Mouse (Mus musculus) left cerebral cortex, postnatal 10 days (tissue): ENCODE measurements at regions not wholly inside any gene's neighbourhood (a gene's known extent, or its start where the extent isn't known, plus 50 kb on each side); places are given as distances from the start of the nearest gene placed in this dataset.

Experiments used
- DNase-seq, 2 experiments: peaks; one replicate each; pipeline ENCODE4 v3.0.0; 2021 to 2022; ENCODE audit warnings: low spot score in 2 of 2, mixed read lengths in 1 of 2; ENCODE audit errors: extremely low spot score in 1 of 2
- intact Hi-C: fragments of 180-260 bp; cut with DNase I; formaldehyde crosslinking; loops from one replicate; pipeline ENCODE4 v1.15.1; 2025

- no peak for DNase-seq
- intact Hi-C loops, result no loop called here
Observed at GRCm38 (mm10) chr9:94289546-94289945, 248.3 kb downstream of the 1190002N15Rik start.

- intact Hi-C loops, result no loop called here
- DNase-seq, result no peak
Observed at GRCm38 (mm10) chr9:94287559-94287958, 250.3 kb downstream of the 1190002N15Rik start.

- DNase-seq, result peak; percentile 21 to 28
- intact Hi-C loops, result no loop called here
Observed at GRCm38 (mm10) chr9:94278657-94279585, 259.0 kb downstream of the 1190002N15Rik start.

GRCm38 (mm10) chr9:94277096-94277495 is 260.8 kb downstream of the 1190002N15Rik start:
- intact Hi-C loops, result no loop called here
- DNase-seq, result no peak

DNA sequence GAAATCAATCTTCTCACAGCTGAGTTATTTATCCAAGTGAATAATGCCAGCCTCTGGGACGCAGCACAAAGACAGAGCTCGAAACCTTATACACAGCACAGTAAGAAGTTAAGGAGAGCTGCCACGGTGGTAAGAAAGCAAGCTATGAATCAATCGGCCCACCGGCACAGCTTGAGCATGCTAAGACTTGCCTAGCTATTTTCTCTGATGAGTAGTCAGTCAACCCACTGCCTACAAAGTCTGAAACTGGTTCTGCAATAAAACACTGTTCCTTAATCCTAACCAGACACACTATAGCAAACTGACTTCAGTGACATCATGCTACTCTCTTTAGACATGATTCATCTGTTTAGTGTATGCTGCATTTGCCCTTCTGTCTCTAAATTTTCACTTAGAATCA is 268.7 kb downstream of the 1190002N15Rik start:
- intact Hi-C loops, result no loop called here
- DNase-seq, result no peak

DNA sequence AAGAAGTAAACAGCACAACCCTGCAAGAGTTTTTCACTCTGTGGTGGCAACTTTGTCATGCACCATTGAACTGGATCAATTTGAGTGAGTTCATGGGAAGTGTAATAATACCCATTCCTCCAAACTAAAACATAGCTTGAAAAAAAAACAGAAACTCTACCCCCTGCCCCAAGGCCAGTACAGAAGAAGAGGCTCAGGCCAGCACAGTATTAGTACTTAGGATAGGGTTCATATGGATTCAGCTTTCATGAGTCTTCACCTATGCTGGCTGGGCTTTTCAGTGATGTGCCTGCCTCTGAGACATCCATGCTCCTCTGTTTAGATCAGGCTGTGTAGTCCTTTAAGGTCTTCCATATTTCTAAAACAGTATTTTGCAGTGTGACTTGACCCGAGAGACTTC is 270.6 kb downstream of the 1190002N15Rik start:
- no peak for DNase-seq
- intact Hi-C loops, result no loop called here

GRCm38 (mm10) chr9:94239479-94240241 is 298.2 kb downstream of the 1190002N15Rik start:
- intact Hi-C loops, result no loop called here
- DNase-seq, result no peak

DNA sequence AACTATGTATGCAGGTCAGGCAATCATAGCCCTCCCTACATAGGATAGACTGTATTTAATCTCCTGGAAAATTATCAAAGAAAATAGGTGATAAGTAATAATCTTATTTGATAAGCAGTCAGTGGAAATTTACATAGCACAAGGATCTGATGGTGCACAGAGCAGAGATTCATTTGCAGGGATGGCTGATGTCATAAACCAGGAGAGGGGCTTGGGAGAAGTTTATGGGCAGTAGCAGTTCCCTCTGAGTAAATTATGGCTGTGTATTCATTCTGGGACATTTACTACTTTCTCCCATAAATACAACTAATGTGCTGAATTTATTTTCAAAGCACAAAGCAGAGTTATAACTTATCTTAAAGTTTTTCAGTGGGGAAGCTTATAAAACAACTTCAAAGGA is 299.3 kb downstream of the 1190002N15Rik start:
- intact Hi-C loops, result no loop called here
- DNase-seq, result no peak

- intact Hi-C loops, result no loop called here
- no peak for DNase-seq
Observed at GRCm38 (mm10) chr9:94229537-94229936, 308.3 kb downstream of the 1190002N15Rik start.

- DNase-seq, result no peak
- intact Hi-C loops, result no loop called here
Observed at GRCm38 (mm10) chr9:94219116-94219515, 318.8 kb downstream of the 1190002N15Rik start.

DNA sequence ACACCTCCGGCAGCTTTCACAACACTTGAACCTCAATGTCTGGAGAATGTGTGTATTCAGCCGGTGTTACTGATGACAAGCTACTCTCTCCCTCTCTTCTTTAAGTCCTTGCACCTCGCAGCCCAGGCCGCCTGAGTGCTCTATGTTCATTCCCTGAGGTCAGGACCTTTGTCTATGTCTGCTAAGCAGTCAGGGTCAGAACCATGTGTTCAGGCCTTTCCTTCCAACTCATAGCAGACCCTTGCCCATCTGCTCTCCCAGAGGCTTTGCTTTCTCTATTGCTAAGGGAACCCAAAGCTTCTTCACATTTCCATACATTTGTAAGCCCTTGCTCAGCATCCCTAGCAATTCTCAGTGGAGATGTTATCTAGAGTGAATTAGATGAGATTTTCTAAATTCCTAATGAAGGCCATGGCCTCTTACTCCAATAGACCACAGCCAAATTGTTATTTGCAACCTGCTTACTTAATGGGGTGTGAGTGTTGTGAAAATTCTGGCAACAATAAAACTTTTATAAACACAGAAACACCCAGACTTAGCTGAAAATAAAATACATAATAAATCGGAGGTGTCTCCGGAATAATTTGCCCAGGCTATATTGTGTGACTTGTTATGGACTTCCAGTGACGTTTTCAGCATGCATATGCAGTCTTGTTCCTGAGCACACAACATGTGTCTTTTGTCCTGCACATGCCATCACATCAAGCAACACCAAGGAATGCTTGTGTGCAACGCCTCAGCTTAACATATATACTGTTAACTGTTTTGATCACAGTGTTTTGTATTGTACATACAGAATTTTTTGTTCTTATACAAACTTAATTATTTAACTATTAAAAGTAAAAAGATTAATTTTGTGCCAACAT is 321.2 kb downstream of the 1190002N15Rik start:
- no peak for DNase-seq
- intact Hi-C loops, result no loop called here

DNA sequence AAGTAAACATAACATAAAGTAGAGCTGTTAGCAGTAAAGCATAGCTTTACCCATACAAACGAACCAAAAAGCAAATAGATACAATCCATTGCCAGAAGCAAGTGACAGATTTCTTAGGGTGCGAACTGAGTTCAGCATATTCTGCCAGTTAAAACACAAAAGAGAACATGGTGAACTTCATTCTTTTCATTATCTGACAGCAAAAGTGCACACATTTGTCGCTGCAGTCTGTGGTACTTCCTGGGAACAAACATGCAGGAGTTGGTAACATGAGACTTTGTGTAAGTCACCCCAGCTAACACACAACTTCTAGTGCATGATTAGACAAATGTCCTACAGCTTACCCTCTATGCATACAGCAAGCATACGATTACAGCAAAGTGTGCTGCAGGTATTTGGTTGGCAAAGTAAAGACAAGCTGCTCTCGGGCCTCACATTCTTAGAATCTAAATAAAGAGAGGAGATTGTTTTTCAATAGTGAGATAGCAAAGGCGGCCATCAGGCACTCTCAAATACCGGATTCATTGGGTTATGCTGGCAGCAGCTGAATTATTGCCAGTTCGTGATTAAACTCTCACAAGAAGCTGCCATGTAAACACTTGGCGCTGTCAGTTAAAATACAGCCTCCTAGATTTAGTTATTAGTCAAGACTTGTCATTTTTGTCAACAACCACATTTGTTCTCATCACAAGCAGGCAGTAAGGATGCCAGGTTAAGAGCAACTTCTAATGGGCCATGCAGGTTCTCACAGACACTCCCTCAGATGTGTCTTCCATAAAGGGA is 327.2 kb downstream of the 1190002N15Rik start:
- DNase-seq, result no peak
- intact Hi-C loops, result no loop called here

GRCm38 (mm10) chr9:94208987-94209386 is 328.9 kb downstream of the 1190002N15Rik start:
- intact Hi-C loops, result no loop called here
- no peak for DNase-seq

- intact Hi-C loops, result no loop called here
- DNase-seq, result no peak
Observed at GRCm38 (mm10) chr9:94200892-94201291, 337.0 kb downstream of the 1190002N15Rik start.

GRCm38 (mm10) chr9:94199864-94200263 is 338.0 kb downstream of the 1190002N15Rik start:
- intact Hi-C loops, result no loop called here
- DNase-seq, result no peak

GRCm38 (mm10) chr9:94191083-94191482 is 346.8 kb downstream of the 1190002N15Rik start:
- intact Hi-C loops, result no loop called here

GRCm38 (mm10) chr9:94189872-94190800 is 347.7 kb downstream of the 1190002N15Rik start:
- DNase-seq, result no peak

More at GRCm38 (mm10) chr9:94191083-94191482, 346.8 kb downstream of the 1190002N15Rik start:
- DNase-seq, result no peak

More at GRCm38 (mm10) chr9:94189872-94190800, 347.7 kb downstream of the 1190002N15Rik start:
- intact Hi-C loops, result no loop called here
